Mouse (Mus musculus): Measurements from ENCODE around the gene Higd2a. TPM values are rescaled to one million over a fixed set of nuclear protein-coding genes. Genes with fewer than 3 reads are reported as not detected.
A peak's percentile ranks its signal among the peaks of the same experiment; 100 is the strongest.
"Not testable (repeated sequence)": the region's sequence is repeated elsewhere in the genome, so short reads cannot be mapped to it uniquely, and the experiment has no call there.

Gene Higd2a
- total RNA-seq, 1 experiment from 2014 or later, result 28.0 TPM

- no peak for ATAC-seq (replicated peaks; ENCODE audit: insufficient number of reproducible peaks, low FRiP score, low TSS enrichment, poor library complexity, severe bottlenecking)
These were observed 20.6 kb downstream of the Higd2a start for GRCm38 (mm10) chr13:54610613-54610971.

GRCm38 (mm10) chr13:54610972-54611754 is 21.2 kb downstream of the Higd2a start, which contains the start of gene Cltb:
Gene Cltb (minus strand): TSS chr13:54611344.
- ATAC-seq (replicated peaks; ENCODE audit: insufficient number of reproducible peaks, low FRiP score, low TSS enrichment, poor library complexity, severe bottlenecking), result peak; percentile 52; the same call in 1 of the 2 replicates

- ATAC-seq (replicated peaks; ENCODE audit: insufficient number of reproducible peaks, low FRiP score, low TSS enrichment, poor library complexity, severe bottlenecking), result not testable (repeated sequence)
These were observed 23.1 kb downstream of the Higd2a start for GRCm38 (mm10) chr13:54613141-54613540.

- ATAC-seq (replicated peaks; ENCODE audit: insufficient number of reproducible peaks, low FRiP score, low TSS enrichment, poor library complexity, severe bottlenecking), result no peak
These were observed 26.3 kb downstream of the Higd2a start for GRCm38 (mm10) chr13:54616307-54616706.

- no peak for ATAC-seq (replicated peaks; ENCODE audit: insufficient number of reproducible peaks, low FRiP score, low TSS enrichment, poor library complexity, severe bottlenecking)
These were observed 27.0 kb downstream of the Higd2a start for GRCm38 (mm10) chr13:54616998-54617397.

GRCm38 (mm10) chr13:54621155-54621932 is 31.3 kb downstream of the Higd2a start, which contains the start of gene Faf2:
Gene Faf2 (plus strand): TSS chr13:54621784.
- peak; percentile 96 for ATAC-seq (replicated peaks; ENCODE audit: insufficient number of reproducible peaks, low FRiP score, low TSS enrichment, poor library complexity, severe bottlenecking)

GRCm38 (mm10) chr13:54621960-54622521 is 32.0 kb downstream of the Higd2a start:
- ATAC-seq (replicated peaks; ENCODE audit: insufficient number of reproducible peaks, low FRiP score, low TSS enrichment, poor library complexity, severe bottlenecking), result peak; percentile 16; the same call in 1 of the 2 replicates

DNA sequence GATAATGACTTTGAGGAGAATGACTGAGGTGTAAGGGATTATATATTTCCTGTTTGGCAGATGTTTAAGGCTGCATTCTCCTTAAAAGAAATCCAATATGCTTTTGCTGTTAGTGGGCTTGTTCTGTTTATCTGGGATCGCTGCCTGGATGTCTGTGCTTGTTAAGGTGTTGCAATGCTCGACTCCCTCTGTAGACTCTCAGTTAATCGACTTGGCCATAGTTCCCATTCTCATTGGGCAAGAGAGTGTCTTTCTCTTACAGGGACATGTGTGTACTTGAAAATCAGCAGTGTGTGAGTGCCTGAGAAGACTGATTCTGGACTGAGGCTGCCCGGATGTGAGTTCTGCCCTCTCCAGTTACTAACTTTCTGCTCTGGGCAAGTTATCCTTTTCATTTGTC is 39.1 kb downstream of the Higd2a start:
- no peak for ATAC-seq (replicated peaks; ENCODE audit: insufficient number of reproducible peaks, low FRiP score, low TSS enrichment, poor library complexity, severe bottlenecking)

DNA sequence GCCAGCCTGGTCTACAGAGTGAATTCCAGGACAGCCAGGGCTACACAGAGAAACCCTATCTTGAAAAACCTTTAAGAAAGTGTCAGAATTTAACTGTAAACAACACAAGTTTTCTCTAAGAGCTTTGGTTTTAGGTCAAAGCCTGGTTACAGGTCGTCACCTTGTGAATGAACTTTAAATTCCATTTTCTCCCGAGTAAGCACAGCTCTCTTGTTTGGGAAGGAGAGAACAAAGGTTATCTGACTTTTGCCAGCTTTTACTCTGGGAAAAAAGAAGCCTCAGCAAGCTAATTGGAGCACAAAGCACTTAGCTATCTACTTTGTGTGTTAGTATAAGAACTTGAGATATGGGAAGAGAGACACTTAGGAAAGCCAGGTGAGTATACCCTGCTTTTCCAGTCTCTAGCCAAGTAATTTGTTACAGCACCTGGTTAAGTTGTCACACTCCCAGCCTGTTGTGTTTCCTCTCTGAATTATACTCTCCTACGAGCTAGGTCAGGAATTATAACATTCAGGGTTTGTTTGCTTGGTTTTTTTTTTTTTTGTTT is 42.8 kb downstream of the Higd2a start:
- no peak for ATAC-seq (replicated peaks; ENCODE audit: insufficient number of reproducible peaks, low FRiP score, low TSS enrichment, poor library complexity, severe bottlenecking)

DNA sequence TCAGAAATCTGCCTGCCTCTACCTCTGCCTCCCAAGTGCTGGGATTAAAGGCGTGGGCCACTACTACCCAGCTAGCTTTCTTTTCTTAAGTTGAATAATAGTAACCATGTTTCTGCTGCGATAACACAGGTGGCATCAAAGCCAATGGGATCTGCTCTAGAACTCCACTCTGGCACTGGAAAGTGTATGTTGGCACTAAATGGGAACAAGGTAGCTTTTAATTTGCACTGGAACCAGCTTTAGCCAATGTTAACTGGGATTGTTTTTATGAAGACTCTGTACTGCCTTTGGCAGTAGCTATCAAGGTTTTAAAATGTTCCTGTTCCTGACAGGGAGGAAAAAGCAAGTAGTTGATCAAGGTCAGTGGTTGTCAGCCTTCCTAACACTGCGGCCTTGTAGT is 45.0 kb downstream of the Higd2a start:
- ATAC-seq (replicated peaks; ENCODE audit: insufficient number of reproducible peaks, low FRiP score, low TSS enrichment, poor library complexity, severe bottlenecking), result no peak

Other genes with a start within 250 kb of the Higd2a start
- gene Cplx2, start 218.9 kb upstream of the Higd2a start, total RNA-seq (2017), result 0.19 to 0.85 TPM in 2 of 3 replicates, not detected in the other
- 19.8 to 26.8 TPM (median 22.8 TPM) in 3 replicates for gene Thoc3, start 121.4 kb upstream of the Higd2a start, total RNA-seq (2017)
- gene Simc1, start 86.4 kb upstream of the Higd2a start, total RNA-seq (2017), result 12.8 to 21.2 TPM (median 19.7 TPM) in 3 replicates
- gene 4833439L19Rik, start 24.8 kb upstream of the Higd2a start, total RNA-seq (2017), result 34.5 to 44.1 TPM (median 38.3 TPM) in 3 replicates
- 8.7 to 27.2 TPM (median 9.5 TPM) in 3 replicates for gene Arl10, start 15.2 kb upstream of the Higd2a start, total RNA-seq (2017)
- gene Nop16, start 117 bp upstream of the Higd2a start, total RNA-seq (2017), result 8.6 to 17.2 TPM (median 16.5 TPM) in 3 replicates
- gene Cltb, start 21.1 kb downstream of the Higd2a start, total RNA-seq (2017), result 19.8 to 45.0 TPM (median 35.6 TPM) in 3 replicates
- 33.8 to 63.9 TPM (median 38.3 TPM) in 3 replicates for gene Faf2, start 31.6 kb downstream of the Higd2a start, total RNA-seq (2017)
- 17.1 to 52.7 TPM (median 36.1 TPM) in 3 replicates for gene Rnf44, start 103.7 kb downstream of the Higd2a start, total RNA-seq (2017)
- gene Cdhr2, start 111.3 kb downstream of the Higd2a start, total RNA-seq (2017), result 0.10 TPM in 1 of 3 replicates, not detected in the others
- gene Gprin1, start 159.7 kb downstream of the Higd2a start, total RNA-seq (2017), result not detected in 3 replicates
- not detected in 3 replicates for gene Sncb, start 176.4 kb downstream of the Higd2a start, total RNA-seq (2017)
- gene Eif4e1b, start 193.8 kb downstream of the Higd2a start, total RNA-seq (2017), result not detected in 3 replicates
- gene Tspan17, start 199.2 kb downstream of the Higd2a start, total RNA-seq (2017), result 6.9 to 18.5 TPM (median 8.1 TPM) in 3 replicates

Data from monocyte, adult 5-6 weeks (primary cell).